Mouse (Mus musculus) MEL (cell line): ENCODE results near the gene Ndufa10. TPM values are rescaled to one million over a fixed set of nuclear protein-coding genes. Genes with fewer than 3 reads are reported as not detected.

Source experiments
- DNase-seq: peaks from one replicate; pipeline ENCODE4 v3.0.0; 2011; ENCODE audit warnings: low read depth, low spot score
- H3K27ac ChIP-seq: 2 replicates; pipeline ENCODE4 v1.5.1; 2012; ENCODE audit warnings: low read depth, mild to moderate bottlenecking, control low read depth, low read length, moderate library complexity; ENCODE audit not compliant: control insufficient read depth
- H3K27me3 ChIP-seq, 2 experiments: fragments of 150-350 bp in 1 of 2; sonication (generic) in 1 of 2; 2 replicates each; pipeline ENCODE4 v1.6.1; 2012; ENCODE audit warnings: low read length in 2 of 2, mild to moderate bottlenecking in 2 of 2, improper control_type of control experiment in 1 of 2, moderate library complexity in 1 of 2; ENCODE audit not compliant: insufficient read depth in 2 of 2, control insufficient read depth in 1 of 2
- H3K36me3 ChIP-seq, 2 experiments: 2 replicates each; pipeline ENCODE4 v1.6.1; 2012 to 2014; ENCODE audit warnings: low read length in 2 of 2, improper control_type of control experiment in 1 of 2, inconsistent platforms in 1 of 2, mild to moderate bottlenecking in 1 of 2; ENCODE audit not compliant: insufficient read depth in 2 of 2, control insufficient read depth in 1 of 2
- H3K4me1 ChIP-seq, 2 experiments: fragments of 150-350 bp in 1 of 2; sonication (generic) in 1 of 2; 2 replicates each; pipeline ENCODE4 v1.6.1; 2012; ENCODE audit warnings: low read length in 2 of 2, improper control_type of control experiment in 1 of 2, mild to moderate bottlenecking in 1 of 2; ENCODE audit not compliant: insufficient read depth in 2 of 2, control insufficient read depth in 1 of 2
- H3K4me3 ChIP-seq, 2 experiments: fragments of 150-350 bp in 1 of 2; sonication (generic) in 1 of 2; 2 replicates each; pipeline ENCODE4 v1.5.1; 2012; ENCODE audit warnings: low read depth in 2 of 2, low read length in 2 of 2, mild to moderate bottlenecking in 2 of 2, moderate library complexity in 2 of 2, control low read depth in 1 of 2, improper control_type of control experiment in 1 of 2; ENCODE audit not compliant: control insufficient read depth in 1 of 2, insufficient read depth in 1 of 2
- H3K79me2 ChIP-seq: 2 replicates; pipeline ENCODE4 v1.6.1; 2012; ENCODE audit warnings: mild to moderate bottlenecking, low read length, moderate library complexity; ENCODE audit not compliant: control insufficient read depth, poor library complexity, insufficient read depth
- H3K9ac ChIP-seq: 2 replicates; pipeline ENCODE4 v1.6.1; 2012; ENCODE audit warnings: low read depth, mild to moderate bottlenecking, control low read depth, low read length, moderate library complexity; ENCODE audit not compliant: control insufficient read depth, poor library complexity, severe bottlenecking
- H3K9me3 ChIP-seq: fragments of 150-350 bp; sonication (generic); replicated peaks from 2 replicates; pipeline ENCODE4 v1.6.1; 2012; ENCODE audit warnings: mild to moderate bottlenecking, low read length, improper control_type of control experiment, moderate library complexity; ENCODE audit not compliant: insufficient read depth
- BHLHE40 ChIP-seq: IDR thresholded peaks from 2 replicates; pipeline ENCODE4 v1.6.1; 2012; ENCODE audit warnings: low read depth, mild to moderate bottlenecking, inconsistent platforms, low read length, improper control_type of control experiment, borderline replicate concordance
- CHD1 ChIP-seq: IDR thresholded peaks from 2 replicates; pipeline ENCODE4 v1.6.1; 2012; ENCODE audit warnings: low read depth, mild to moderate bottlenecking, inconsistent platforms, low read length, improper control_type of control experiment
- ELF1 ChIP-seq: IDR thresholded peaks from 2 replicates; pipeline ENCODE4 v1.6.1; 2014; ENCODE audit warnings: low read depth, mild to moderate bottlenecking, inconsistent platforms, low read length, improper control_type of control experiment, moderate library complexity
- EP300 ChIP-seq, 2 experiments: IDR thresholded peaks; 2 replicates each; pipeline ENCODE4 v1.6.1; 2011; ENCODE audit warnings: improper control_type of control experiment in 2 of 2, low read length in 2 of 2, low read depth in 1 of 2, mild to moderate bottlenecking in 1 of 2
- GATA1 ChIP-seq: IDR thresholded peaks from 2 replicates; pipeline ENCODE4 v1.6.1; 2011; ENCODE audit warnings: low read depth, low read length, improper control_type of control experiment
- HCFC1 ChIP-seq: IDR thresholded peaks from 2 replicates; pipeline ENCODE4 v1.6.1; 2012; ENCODE audit warnings: low read depth, mild to moderate bottlenecking, inconsistent platforms, low read length, improper control_type of control experiment, moderate library complexity
- MAFK ChIP-seq: IDR thresholded peaks from 2 replicates; pipeline ENCODE4 v1.6.1; 2011; ENCODE audit warnings: low read depth, mild to moderate bottlenecking, low read length, improper control_type of control experiment, borderline replicate concordance
- MAX ChIP-seq: IDR thresholded peaks from 2 replicates; pipeline ENCODE4 v1.6.1; 2011; ENCODE audit warnings: low read length, improper control_type of control experiment
- MAZ ChIP-seq: IDR thresholded peaks from 2 replicates; pipeline ENCODE4 v1.6.1; 2012; ENCODE audit warnings: low read depth, mild to moderate bottlenecking, inconsistent platforms, low read length, improper control_type of control experiment
- MEF2A ChIP-seq: IDR thresholded peaks from 2 replicates; pipeline ENCODE4 v1.6.1; 2014; ENCODE audit warnings: low read depth, mild to moderate bottlenecking, inconsistent platforms, low read length, improper control_type of control experiment; ENCODE audit not compliant: poor library complexity, insufficient replicate concordance, severe bottlenecking; ENCODE audit errors: extremely low read depth
- MXI1 ChIP-seq: IDR thresholded peaks from 2 replicates; pipeline ENCODE4 v1.6.1; 2011; ENCODE audit warnings: mild to moderate bottlenecking, low read depth, low read length, improper control_type of control experiment
- MYB ChIP-seq: IDR thresholded peaks from 2 replicates; pipeline ENCODE4 v1.6.1; 2011; ENCODE audit warnings: mild to moderate bottlenecking, low read depth, low read length, improper control_type of control experiment
- NELFE ChIP-seq: IDR thresholded peaks from 2 replicates; pipeline ENCODE4 v1.6.1; 2011; ENCODE audit warnings: low read depth, low read length, improper control_type of control experiment
- NRF1 ChIP-seq: IDR thresholded peaks from 2 replicates; pipeline ENCODE4 v1.6.1; 2014; ENCODE audit warnings: low read depth, mild to moderate bottlenecking, inconsistent platforms, low read length, improper control_type of control experiment, moderate library complexity; ENCODE audit not compliant: poor library complexity, insufficient read depth, severe bottlenecking
- POLR2AphosphoS2 ChIP-seq: IDR thresholded peaks from 2 replicates; pipeline ENCODE4 v1.6.1; 2011; ENCODE audit warnings: low read length, improper control_type of control experiment
- POLR2AphosphoS5 ChIP-seq: IDR thresholded peaks from 2 replicates; pipeline ENCODE4 v1.6.1; 2012; ENCODE audit warnings: low read depth, borderline replicate concordance, mild to moderate bottlenecking, inconsistent platforms, low read length, moderate library complexity, mixed read lengths
- RAD21 ChIP-seq: IDR thresholded peaks from 2 replicates; pipeline ENCODE4 v1.6.1; 2011; ENCODE audit warnings: mild to moderate bottlenecking, low read depth, low read length, improper control_type of control experiment
- RCOR1 ChIP-seq: IDR thresholded peaks from 2 replicates; pipeline ENCODE4 v1.6.1; 2012; ENCODE audit warnings: low read depth, mild to moderate bottlenecking, inconsistent platforms, low read length, improper control_type of control experiment
- SIN3A ChIP-seq: IDR thresholded peaks from 2 replicates; pipeline ENCODE4 v1.6.1; 2012; ENCODE audit warnings: low read length, improper control_type of control experiment, inconsistent platforms
- TBP ChIP-seq: IDR thresholded peaks from 2 replicates; pipeline ENCODE4 v1.8.0; 2011; ENCODE audit warnings: low read depth, low read length, improper control_type of control experiment
- TCF12 ChIP-seq: IDR thresholded peaks from 2 replicates; pipeline ENCODE4 v1.6.1; 2014; ENCODE audit warnings: low read depth, mild to moderate bottlenecking, inconsistent platforms, low read length, improper control_type of control experiment, moderate library complexity
- ZC3H11A ChIP-seq: IDR thresholded peaks from 2 replicates; pipeline ENCODE4 v1.6.1; 2012; ENCODE audit warnings: low read depth, mild to moderate bottlenecking, inconsistent platforms, low read length, improper control_type of control experiment
- ZKSCAN1 ChIP-seq: IDR thresholded peaks from 2 replicates; pipeline ENCODE4 v1.6.1; 2012; ENCODE audit warnings: low read depth, mild to moderate bottlenecking, inconsistent platforms, low read length, improper control_type of control experiment, moderate library complexity
- ZMIZ1 ChIP-seq: IDR thresholded peaks from 2 replicates; pipeline ENCODE4 v1.6.1; 2012; ENCODE audit warnings: low read depth, mild to moderate bottlenecking, inconsistent platforms, low read length, improper control_type of control experiment, moderate library complexity
- ZNF384 ChIP-seq: IDR thresholded peaks from 2 replicates; pipeline ENCODE4 v1.6.1; 2012; ENCODE audit warnings: low read depth, mild to moderate bottlenecking, inconsistent platforms, low read length, improper control_type of control experiment
- polyA plus RNA-seq, 2 experiments: library from polyadenylated mRNA; stranded (reverse) in 1 of 2; unstranded in 1 of 2; fragments of >175 nt in 1 of 2; fragments of >200 nt in 1 of 2; gene quantifications; 2 replicates each; pipeline versions ENCODE4 v1.2.1 to v1.2.4; 2012; ENCODE audit warnings: low replicate concordance in 2 of 2, low read depth in 1 of 2; ENCODE audit not compliant: insufficient read length in 2 of 2, insufficient read depth in 1 of 2, missing spikeins in 1 of 2
- total RNA-seq: library from RNA; depleted of rRNA; stranded (reverse); fragments of 300-350 nt; gene quantifications from 2 replicates; pipeline ENCODE4 v1.2.3, GENCODE M21; 2012

Ndufa10 gene
- total and polyA plus RNA-seq, 3 experiments: 228 to 873 (median 533) TPM

DNA sequence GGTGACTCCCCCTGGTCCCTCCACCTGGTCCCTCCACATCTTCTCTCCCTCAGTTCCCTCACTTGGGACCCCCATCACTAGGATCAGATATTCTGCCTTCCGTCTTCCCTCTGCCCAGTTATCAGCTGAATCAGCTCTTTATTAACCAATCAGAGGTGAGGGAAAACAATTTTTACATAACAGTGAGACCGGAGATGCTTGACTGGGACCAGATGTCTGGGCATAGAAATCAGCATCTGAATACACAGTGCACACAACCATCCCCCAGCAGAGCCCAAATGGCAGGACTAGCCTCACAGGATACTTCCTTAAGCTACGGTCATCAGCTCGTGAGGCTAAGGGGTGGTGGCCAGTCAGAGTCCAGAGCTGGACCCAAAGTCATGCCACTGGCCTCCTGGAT is 41.6 kb downstream of the Ndufa10 start:
- no peaks in the 10 kb centered on the region for H3K9me3 ChIP-seq
- H3K36me3 ChIP-seq: no peaks in the 10 kb centered on the region

DNA sequence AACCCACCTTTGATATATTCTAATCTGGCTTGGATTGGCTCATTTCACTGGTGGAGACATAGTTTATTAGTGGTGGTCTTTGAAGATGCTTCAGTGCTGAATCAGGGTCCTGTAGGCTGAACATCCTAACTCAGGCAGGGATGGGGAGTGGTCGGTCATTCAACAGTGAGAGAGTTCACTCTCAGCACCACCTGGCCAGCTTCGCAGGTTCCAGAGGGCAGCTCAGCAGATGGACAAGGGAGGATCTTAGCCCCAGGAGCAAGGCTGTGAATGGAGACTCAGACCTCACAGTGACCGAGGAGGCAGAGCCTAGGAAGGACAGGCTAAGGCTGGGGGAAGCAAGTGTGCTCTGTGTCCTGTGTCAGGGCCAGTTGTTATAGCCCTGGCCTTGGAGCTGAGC is 42.2 kb downstream of the Ndufa10 start:
- peaks cover 0 to 2% of the 10 kb centered on the region in 2 experiments; a peak in 1 of 4 replicates for H3K27me3 ChIP-seq
- DNase-seq: no peak
- no peaks in the 10 kb centered on the region for H3K9me3 ChIP-seq
- H3K4me1 ChIP-seq: no peaks in the 10 kb centered on the region
- H3K36me3 ChIP-seq: no peaks in the 10 kb centered on the region
- H3K79me2 ChIP-seq: no peaks in the 10 kb centered on the region
- no peak overlapping the region for H3K4me3 ChIP-seq
- H3K9ac ChIP-seq: no peak overlapping the region
- no peak overlapping the region for H3K27ac ChIP-seq
- no peak for TF ChIP-seq NELFE
- no peak for TF ChIP-seq ZC3H11A
- no peak for TF ChIP-seq BHLHE40
- no peak for TF ChIP-seq MAX
- TF ChIP-seq SIN3A: no peak

More for the DNA sequence above, 41.6 kb downstream of the Ndufa10 start:
- Histone ChIP-seq H3K79me2 (no peaks in the 10 kb centered on the region), H3K27me3 (peaks cover 0 to 2% of the 10 kb centered on the region in 2 experiments; a peak in 1 of 4 replicates), H3K27ac (no peak overlapping the region), H3K4me1 (no peaks in the 10 kb centered on the region), H3K4me3 (no peak overlapping the region), H3K9ac (no peak overlapping the region)
- TF ChIP-seq MAZ (no peak), MEF2A (no peak), NRF1 (no peak), ELF1 (no peak), RAD21 (no peak), POLR2AphosphoS2 (no peak), MXI1 (no peak), CHD1 (no peak), MYB (no peak), ZKSCAN1 (no peak), POLR2AphosphoS5 (no peak)
- no peak for DNase-seq

- H3K4me3 ChIP-seq: no peak overlapping the region
- no peak for TF ChIP-seq ZC3H11A
- no peak for TF ChIP-seq ELF1
- TF ChIP-seq BHLHE40: no peak
- TF ChIP-seq GATA1: no peak
- no peak for TF ChIP-seq HCFC1
- TF ChIP-seq MAFK: no peak
- TF ChIP-seq RAD21: no peak
- TF ChIP-seq TCF12: no peak
- TF ChIP-seq MYB: no peak
- TF ChIP-seq RCOR1: no peak
- TF ChIP-seq NELFE: no peak
- no peak for TF ChIP-seq ZNF384
- no peak for TF ChIP-seq TBP
- TF ChIP-seq ZMIZ1: no peak
- TF ChIP-seq EP300 (IDR thresholded peaks at IDR 0.05; ENCODE audit: low read depth in 1 of 2, low read length in 2 of 2): no peak
- TF ChIP-seq, all 39 proteins: peak for 0
- Histone ChIP-seq H3K4me1 (no peaks in the 10 kb centered on the region), H3K36me3 (no peaks in the 10 kb centered on the region), H3K79me2 (no peaks in the 10 kb centered on the region), H3K9ac (no peak overlapping the region), H3K9me3 (no peaks in the 10 kb centered on the region), H3K27ac (no peak overlapping the region), H3K27me3 (peaks cover 0 to 2% of the 10 kb centered on the region in 2 experiments; a peak in 1 of 4 replicates)
- DNase-seq: no peak
Observed at GRCm38 (mm10) chr1:92430991-92431390, 42.7 kb downstream of the Ndufa10 start.
